8 mouse cellular contexts compared by ENCODE assay signal in the genomic region with DNA sequence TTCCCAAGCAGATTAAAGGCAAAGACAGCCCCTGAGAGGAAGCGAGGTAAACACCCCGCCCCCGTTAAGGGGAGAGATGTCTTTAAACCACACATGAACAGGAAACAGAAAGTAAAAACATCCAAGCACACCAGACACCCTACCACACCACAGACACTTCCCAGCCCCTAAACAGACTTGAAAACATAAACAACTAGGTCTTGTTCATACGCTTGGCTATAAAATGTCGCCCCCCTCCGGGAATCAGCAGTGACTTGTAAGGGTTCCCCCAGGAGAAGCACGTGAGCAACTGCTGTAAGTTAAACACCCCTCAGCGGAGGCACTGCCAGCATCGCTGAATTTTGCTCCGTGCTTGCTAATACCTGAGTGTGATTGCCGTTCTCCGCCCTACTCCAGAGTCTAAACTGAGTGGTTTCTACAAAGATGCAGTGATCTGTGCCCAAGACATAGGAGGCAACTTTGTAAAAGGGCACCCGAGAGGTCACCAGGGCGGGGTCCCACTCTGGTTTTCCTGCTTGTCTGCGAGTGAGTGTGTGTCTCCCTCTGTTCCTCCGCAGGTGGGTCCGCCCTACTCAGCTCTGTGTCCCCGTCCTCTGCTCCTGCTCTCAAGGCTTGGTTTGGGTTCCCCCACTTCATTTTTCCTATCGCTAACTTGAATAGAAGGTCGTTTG. TPM values are rescaled to one million over a fixed set of nuclear protein-coding genes. Genes with fewer than 3 reads are reported as not detected.
DNase-seq lines count a peak whose midpoint lies in the region; ATAC-seq and TF ChIP-seq lines count a peak whose summit lies in the region.

No protein-coding gene starts in this region.

- peak overlapping the region; percentile 52 for H3K4me3 ChIP-seq in embryonic facial prominence, embryonic 15.5 days (replicated peaks)
- peak overlapping the region; percentile 58 for H3K4me3 ChIP-seq in heart, embryonic 12.5 days
- peak overlapping the region; percentile 52 for H3K4me3 ChIP-seq in kidney, embryonic 14.5 days (ENCODE audit: low read length)
- peak overlapping the region; percentile 46 for H3K4me3 ChIP-seq in lung, embryonic 14.5 days (ENCODE audit: low read depth, low read length)
- H3K4me3 ChIP-seq in neural tube, embryonic 14.5 days (ENCODE audit: low read depth, low read length), result peak overlapping the region; percentile 28

- no peaks in the 10 kb centered on the region for H3K27me3 ChIP-seq in embryonic facial prominence, embryonic 15.5 days
- H3K27me3 ChIP-seq in heart, embryonic 12.5 days (replicated peaks), result no peaks in the 10 kb centered on the region
- no peaks in the 10 kb centered on the region for H3K27me3 ChIP-seq in kidney, embryonic 14.5 days (ENCODE audit: control insufficient read depth, insufficient read depth, low read length)
- no peaks in the 10 kb centered on the region for H3K27me3 ChIP-seq in lung, embryonic 14.5 days (ENCODE audit: insufficient read depth, low read length)
- no peaks in the 10 kb centered on the region for H3K27me3 ChIP-seq in neural tube, embryonic 14.5 days (ENCODE audit: control insufficient read depth, insufficient read depth, low read length)

- 2% methylated on average over 20 of the region's 20 CpGs for WGBS in embryonic facial prominence, embryonic 15.5 days
- WGBS in heart, embryonic 12.5 days, result under 1% methylated on average over 20 of the region's 20 CpGs
- WGBS in kidney, embryonic 14.5 days, result 2% methylated on average over 20 of the region's 20 CpGs
- WGBS in lung, embryonic 14.5 days, result under 1% methylated on average over 20 of the region's 20 CpGs
- under 1% methylated on average over 20 of the region's 20 CpGs for WGBS in neural tube, embryonic 14.5 days

- 0 out of 2 replicates have a peak, but pooled peaks have one; percentile 39 for TF ChIP-seq CTCF in lung, embryonic 14.5 days (IDR thresholded peaks at IDR 0.05; ENCODE audit: low read depth)

- H3K27ac ChIP-seq in embryonic facial prominence, embryonic 15.5 days (replicated peaks), result peak overlapping the region; percentile 61
- no peak overlapping the region for H3K27ac ChIP-seq in heart, embryonic 12.5 days (ENCODE audit: poor library complexity, severe bottlenecking)
- H3K27ac ChIP-seq in kidney, embryonic 14.5 days (ENCODE audit: low read depth, low read length), result no peak overlapping the region
- H3K27ac ChIP-seq in lung, embryonic 14.5 days (ENCODE audit: low read depth), result peak overlapping the region; percentile 36; the same call in 1 of the 2 replicates
- H3K27ac ChIP-seq in neural tube, embryonic 14.5 days (ENCODE audit: low read depth, low read length), result no peak overlapping the region

- peak; percentile 90 for DNase-seq in CD4-positive helper T cell, adult 2 months (ENCODE audit: low read depth, low spot score)
- DNase-seq in adipocyte (ENCODE audit: low spot score), result peak; percentile 25
- DNase-seq in lung, embryonic 14.5 days, result peak; percentile 82
- DNase-seq in thymus, adult 18-20 months, result peak; percentile 68 to 83

- 0 out of 2 replicates have a peak, but pooled peaks cover 6% of the 10 kb centered on the region for H3K4me1 ChIP-seq in embryonic facial prominence, embryonic 15.5 days
- 0 out of 2 replicates have a peak, but pooled peaks cover 8% of the 10 kb centered on the region for H3K4me1 ChIP-seq in heart, embryonic 12.5 days (replicated peaks)
- 0 out of 2 replicates have a peak, but pooled peaks cover 3% of the 10 kb centered on the region for H3K4me1 ChIP-seq in kidney, embryonic 14.5 days (ENCODE audit: control insufficient read depth, insufficient read depth, low read length)
- H3K4me1 ChIP-seq in lung, embryonic 14.5 days (ENCODE audit: insufficient read depth), result 0 out of 2 replicates have a peak, but pooled peaks cover 4% of the 10 kb centered on the region
- peaks cover 5% of the 10 kb centered on the region for H3K4me1 ChIP-seq in neural tube, embryonic 14.5 days (ENCODE audit: control insufficient read depth, insufficient read depth, low read length)

- peak overlapping the region; percentile 81 for H3K4me2 ChIP-seq in embryonic facial prominence, embryonic 15.5 days (replicated peaks)
- H3K4me2 ChIP-seq in heart, embryonic 12.5 days, result peak overlapping the region; percentile 89
- peak overlapping the region; percentile 86 for H3K4me2 ChIP-seq in kidney, embryonic 14.5 days (replicated peaks; ENCODE audit: low read depth, low read length)
- H3K4me2 ChIP-seq in lung, embryonic 14.5 days, result peak overlapping the region; percentile 84
- H3K4me2 ChIP-seq in neural tube, embryonic 14.5 days (ENCODE audit: low read depth, low read length), result peak overlapping the region; percentile 69

- H3K9me3 ChIP-seq in embryonic facial prominence, embryonic 15.5 days (replicated peaks), result no peaks in the 10 kb centered on the region
- no peaks in the 10 kb centered on the region for H3K9me3 ChIP-seq in heart, embryonic 12.5 days (replicated peaks)
- no peaks in the 10 kb centered on the region for H3K9me3 ChIP-seq in kidney, embryonic 14.5 days (ENCODE audit: control insufficient read depth, low read length)
- H3K9me3 ChIP-seq in lung, embryonic 14.5 days (ENCODE audit: low read depth, low read length), result no peaks in the 10 kb centered on the region
- H3K9me3 ChIP-seq in neural tube, embryonic 14.5 days (ENCODE audit: control insufficient read depth, low read length), result no peaks in the 10 kb centered on the region

- H3K9ac ChIP-seq in embryonic facial prominence, embryonic 15.5 days, result peak overlapping the region; percentile 23; the same call in 1 of the 2 replicates
- H3K9ac ChIP-seq in heart, embryonic 12.5 days, result peak overlapping the region; percentile 70
- peak overlapping the region; percentile 55 for H3K9ac ChIP-seq in kidney, embryonic 14.5 days (ENCODE audit: low read depth, low read length)
- peak overlapping the region; percentile 62 for H3K9ac ChIP-seq in lung, embryonic 14.5 days
- H3K9ac ChIP-seq in neural tube, embryonic 14.5 days (replicated peaks; ENCODE audit: low read depth, low read length), result peak overlapping the region; percentile 37

- H3K36me3 ChIP-seq in embryonic facial prominence, embryonic 15.5 days, result no peaks in the 10 kb centered on the region
- no peaks in the 10 kb centered on the region for H3K36me3 ChIP-seq in heart, embryonic 12.5 days
- no peaks in the 10 kb centered on the region for H3K36me3 ChIP-seq in kidney, embryonic 14.5 days (ENCODE audit: control insufficient read depth, insufficient read depth, low read length)
- no peaks in the 10 kb centered on the region for H3K36me3 ChIP-seq in lung, embryonic 14.5 days (ENCODE audit: insufficient read depth)
- H3K36me3 ChIP-seq in neural tube, embryonic 14.5 days (ENCODE audit: control insufficient read depth, insufficient read depth, low read length), result no peaks in the 10 kb centered on the region

- ATAC-seq in embryonic facial prominence, embryonic 15.5 days (ENCODE audit: insufficient number of reproducible peaks, low FRiP score, low TSS enrichment, low read depth), result peak; percentile 43; the same call in 1 of the 2 replicates
- peak; percentile 83 for ATAC-seq in heart, embryonic 12.5 days (ENCODE audit: insufficient number of reproducible peaks, low FRiP score)
- ATAC-seq in kidney, embryonic 14.5 days (ENCODE audit: low FRiP score, low TSS enrichment), result peak; percentile 81
- peak; percentile 81 for ATAC-seq in lung, embryonic 14.5 days (ENCODE audit: insufficient read depth)
- peak; percentile 34 for ATAC-seq in neural tube, embryonic 14.5 days (ENCODE audit: low read depth)

RNA-seq across cellular contexts. Expression of gene Nup153, which starts 8.2 kb away (rescaled TPM):
- polyA plus RNA-seq in embryonic facial prominence, embryonic 15.5 days (2015; fragmentation: Nextera tagmentation; extraction: Ambion mirVana), result 20.5 and 21.8 TPM in 2 replicates
- polyA plus RNA-seq in heart, embryonic 12.5 days (2016; fragmentation: Nextera tagmentation; extraction: Ambion mirVana), result 26.6 and 28.0 TPM in 2 replicates
- polyA plus RNA-seq in kidney, embryonic 14.5 days (2014; fragmentation: Nextera tagmentation; extraction: Ambion mirVana), result 37.2 and 47.2 TPM in 2 replicates
- 42.3 and 42.8 TPM in 2 replicates for polyA plus RNA-seq in lung, embryonic 14.5 days (2014; fragmentation: Nextera tagmentation; extraction: Ambion mirVana)
- 27.7 and 29.4 TPM in 2 replicates for polyA plus RNA-seq in neural tube, embryonic 14.5 days (2014; fragmentation: Nextera tagmentation; extraction: Ambion mirVana)

Comparison
In these comparisons a context has a peak if more than half of its experiments do, and no peak if none do; other contexts are left out.
1. DNase-seq: peak in every context shown above with its lines; median percentile 90 in CD4-positive helper T cell, adult 2 months; 82 in lung, embryonic 14.5 days; 76 in thymus, adult 18-20 months; 25 in adipocyte.
2. H3K27ac ChIP-seq: peak in embryonic facial prominence, embryonic 15.5 days (single experiment) and lung, embryonic 14.5 days (single experiment); none in heart, embryonic 12.5 days (single experiment), kidney, embryonic 14.5 days (single experiment) and neural tube, embryonic 14.5 days (single experiment).
3. Peak in every context shown above with its lines, with median percentiles within 50 percentile points of each other: ATAC-seq, H3K4me2 ChIP-seq, H3K4me3 ChIP-seq and H3K9ac ChIP-seq.